Mouse (Mus musculus) liver, embryonic 14.5 days (tissue): ENCODE measurements at regions not wholly inside any gene's neighbourhood (a gene's known extent, or its start where the extent isn't known, plus 50 kb on each side); places are given as distances from the start of the nearest gene placed in this dataset.

Experiments
- ATAC-seq: fragments of 200-750 bp; cut with Nextera tagmentation; 2 replicates; pipeline ENCODE4 v1.8.0; 2017; ENCODE audit warnings: moderate number of reproducible peaks, mild to moderate bottlenecking, moderate library complexity; ENCODE audit not compliant: insufficient read depth
- DNase-seq, 3 experiments: peaks; one replicate each; pipeline ENCODE4 v3.0.0-alpha.2; 2012 to 2013; ENCODE audit warnings: low read depth in 3 of 3, low spot score in 3 of 3
- H3K27ac ChIP-seq: fragments of 300-500 bp; sonication (generic); 2 replicates; pipeline ENCODE4 v1.5.1; 2014; ENCODE audit warnings: moderate library complexity, mild to moderate bottlenecking, control low read depth, inconsistent platforms
- H3K27me3 ChIP-seq: fragments of 300-500 bp; sonication (generic); 2 replicates; pipeline ENCODE4 v1.6.1; 2014; ENCODE audit warnings: mild to moderate bottlenecking, low read length, moderate library complexity; ENCODE audit not compliant: control insufficient read depth, insufficient read depth
- H3K36me3 ChIP-seq: fragments of 300-500 bp; sonication (generic); replicated peaks from 2 replicates; pipeline ENCODE4 v1.6.1; 2014; ENCODE audit warnings: low read depth; ENCODE audit not compliant: control insufficient read depth, insufficient read depth
- H3K4me1 ChIP-seq, 2 experiments: fragments of 200-500 bp in 1 of 2; fragments of 300-500 bp in 1 of 2; sonication (generic) in 1 of 2; replicated peaks; 2 replicates each; pipeline ENCODE4 v1.6.1; 2012 to 2014; ENCODE audit warnings: antibody characterized with exemption in 1 of 2, inconsistent platforms in 1 of 2, low read length in 1 of 2; ENCODE audit not compliant: control insufficient read depth in 2 of 2, insufficient read depth in 2 of 2
- H3K4me2 ChIP-seq: fragments of 300-500 bp; sonication (generic); 2 replicates; pipeline ENCODE4 v1.6.1; 2014; ENCODE audit warnings: low read depth, mild to moderate bottlenecking, control low read depth, moderate library complexity
- H3K4me3 ChIP-seq, 2 experiments: fragments of 200-500 bp in 1 of 2; fragments of 300-500 bp in 1 of 2; sonication (generic) in 1 of 2; 2 replicates each; pipeline ENCODE4 v1.5.1; 2012 to 2014; ENCODE audit warnings: low read depth in 2 of 2, low read length in 2 of 2, mild to moderate bottlenecking in 2 of 2, control low read depth in 1 of 2, inconsistent platforms in 1 of 2, moderate library complexity in 1 of 2; ENCODE audit not compliant: insufficient read depth in 1 of 2
- H3K9ac ChIP-seq: fragments of 300-500 bp; sonication (generic); replicated peaks from 2 replicates; pipeline ENCODE4 v1.6.1; 2014; ENCODE audit warnings: mild to moderate bottlenecking, control low read depth, moderate library complexity
- H3K9me3 ChIP-seq: fragments of 300-500 bp; sonication (generic); 2 replicates; pipeline ENCODE4 v1.6.1; 2016; ENCODE audit warnings: low read length, mixed read lengths; ENCODE audit not compliant: control insufficient read depth
- CTCF ChIP-seq: IDR thresholded peaks from 2 replicates; pipeline ENCODE4 v1.5.1; 2016; ENCODE audit warnings: antibody characterized with exemption, low read depth, control low read depth
- EP300 ChIP-seq: IDR thresholded peaks from 2 replicates; pipeline ENCODE4 v1.6.1; 2016; ENCODE audit warnings: antibody characterized with exemption, low read depth
- WGBS: fragments of 180-500 bp; shearing (Covaris S2); extraction: QIAGEN DNeasy Blood & Tissue Kit; methylation state at CpG from one replicate; pipeline ENCODE4 v1.1.7; 2014; ENCODE audit not compliant: insufficient replicate concordance; 5-methylcytosine and 5-hydroxymethylcytosine counted together

GRCm38 (mm10) chr14:61861357-61861958 lies 254.2 kb downstream of the Kcnrg start:
- Histone ChIP-seq H3K36me3 (no peaks in the 10 kb centered on the region), H3K27me3 (no peaks in the 10 kb centered on the region), H3K9me3 (no peaks in the 10 kb centered on the region), H3K4me3 (no peak overlapping the region), H3K4me2 (no peak overlapping the region), H3K27ac (no peak overlapping the region), H3K9ac (no peak overlapping the region), H3K4me1 (peaks cover 0 to 2% of the 10 kb centered on the region in 2 experiments; a peak in 1 of 4 replicates)
- 36% methylated on average over 8 of the region's 8 CpGs for WGBS
- DNase-seq (peak; percentile 3 to 30 (median 12)), ATAC-seq (no peak)
- TF ChIP-seq CTCF (no peak), EP300 (no peak)

DNA sequence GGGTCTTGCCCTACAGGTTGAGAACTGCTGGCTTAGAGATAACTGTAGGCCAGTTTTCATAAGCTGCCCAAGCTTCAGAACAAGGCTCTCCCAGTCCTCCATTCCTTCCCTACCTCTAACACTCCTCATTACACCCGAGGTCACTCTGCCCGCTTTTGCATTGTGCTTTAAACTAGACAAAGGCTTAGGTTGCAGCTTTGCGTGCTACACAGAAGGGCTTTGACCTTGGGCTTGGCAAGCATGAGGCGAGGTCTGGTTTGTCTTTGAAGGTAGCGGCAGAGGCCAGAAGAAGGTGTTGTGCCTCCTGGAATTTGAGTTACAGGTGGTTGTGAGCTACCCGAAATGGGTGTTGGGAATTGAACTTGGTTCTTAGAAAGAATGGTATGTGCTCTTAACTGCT lies 255.7 kb downstream of the Kcnrg start:
- no peak overlapping the region for H3K9ac ChIP-seq
- H3K27ac ChIP-seq: no peak overlapping the region
- peaks cover 0 to 2% of the 10 kb centered on the region in 2 experiments; a peak in 1 of 4 replicates for H3K4me1 ChIP-seq
- 58% methylated on average over 6 of the region's 6 CpGs for whole genome bisulfite sequencing
- H3K9me3 ChIP-seq: no peaks in the 10 kb centered on the region
- no peaks in the 10 kb centered on the region for H3K36me3 ChIP-seq
- DNase-seq: no peak
- H3K4me2 ChIP-seq: no peak overlapping the region
- no peaks in the 10 kb centered on the region for H3K27me3 ChIP-seq
- no peak overlapping the region for H3K4me3 ChIP-seq
- TF ChIP-seq EP300: no peak
- TF ChIP-seq CTCF: no peak
- ATAC-seq: no peak

GRCm38 (mm10) chr14:61863475-61863874 lies 256.2 kb downstream of the Kcnrg start:
- Histone ChIP-seq H3K36me3 (no peaks in the 10 kb centered on the region), H3K9me3 (no peaks in the 10 kb centered on the region), H3K4me1 (peaks cover 0 to 2% of the 10 kb centered on the region in 2 experiments; a peak in 1 of 4 replicates), H3K27ac (no peak overlapping the region), H3K4me3 (no peak overlapping the region), H3K4me2 (no peak overlapping the region), H3K27me3 (no peaks in the 10 kb centered on the region), H3K9ac (no peak overlapping the region)
- 37% methylated on average over 2 of the region's 2 CpGs for WGBS
- ATAC-seq: no peak
- TF ChIP-seq EP300: no peak
- no peak for TF ChIP-seq CTCF
- no peak for DNase-seq

- H3K27me3 ChIP-seq: no peaks in the 10 kb centered on the region
- no peaks in the 10 kb centered on the region for H3K9me3 ChIP-seq
- no peak overlapping the region for H3K27ac ChIP-seq
- DNase-seq: peak in 1 of 3 experiments; percentile 27
- no peak overlapping the region for H3K9ac ChIP-seq
- no peak for TF ChIP-seq CTCF
- TF ChIP-seq EP300: no peak
- ATAC-seq: no peak
- 35% methylated on average over 3 of the region's 3 CpGs for WGBS
- H3K4me2 ChIP-seq: no peak overlapping the region
- H3K36me3 ChIP-seq: no peaks in the 10 kb centered on the region
- H3K4me1 ChIP-seq: peaks cover 0 to 1% of the 10 kb centered on the region in 2 experiments; a peak in 1 of 4 replicates
- no peak overlapping the region for H3K4me3 ChIP-seq
Observed at GRCm38 (mm10) chr14:61866532-61867268, 259.4 kb downstream of the Kcnrg start.

DNA sequence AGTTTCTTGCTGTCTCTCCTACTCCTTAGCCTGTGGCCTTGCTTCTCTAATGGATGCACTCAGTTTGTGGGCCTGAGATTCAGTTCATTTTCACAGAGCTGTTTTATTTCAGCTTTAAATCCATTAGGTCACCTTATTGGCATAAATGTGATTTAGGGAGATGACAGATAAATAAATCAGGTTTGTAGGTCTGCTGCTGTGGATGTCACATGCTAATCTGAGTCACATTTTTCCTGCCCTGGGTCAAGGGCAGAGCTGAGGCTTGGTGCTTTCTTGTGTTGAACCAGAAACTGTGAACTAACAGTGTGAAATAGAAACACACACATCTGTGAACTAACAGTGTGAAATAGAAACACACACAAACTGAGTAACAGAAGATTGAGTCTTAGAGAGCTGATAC lies 266.9 kb downstream of the Kcnrg start:
- Histone ChIP-seq H3K27ac (no peak overlapping the region), H3K4me1 (no peaks in the 10 kb centered on the region), H3K4me2 (no peak overlapping the region), H3K9ac (no peak overlapping the region), H3K9me3 (no peaks in the 10 kb centered on the region), H3K4me3 (no peak overlapping the region), H3K36me3 (no peaks in the 10 kb centered on the region), H3K27me3 (no peaks in the 10 kb centered on the region)
- TF ChIP-seq EP300 (no peak), CTCF (no peak)
- ATAC-seq (no peak), DNase-seq (no peak)
